Mouse (Mus musculus) testis, adult 2 months (tissue): ENCODE data around the gene Samsn1. TPM values are rescaled to one million over a fixed set of nuclear protein-coding genes. Genes with fewer than 3 reads are reported as not detected.
"Not testable (repeated sequence)": the region's sequence is repeated elsewhere in the genome, so short reads cannot be mapped to it uniquely, and the experiment has no call there.

Experiments
- H3K27ac ChIP-seq: fragments of 200-500 bp; 2 replicates; pipeline ENCODE4 v1.5.1; 2012; ENCODE audit warnings: low read depth, low read length; ENCODE audit not compliant: control insufficient read depth, insufficient read depth
- H3K27me3 ChIP-seq: fragments of 200-500 bp; 2 replicates; pipeline ENCODE4 v1.6.1; 2012; ENCODE audit warnings: mild to moderate bottlenecking, low read length, moderate library complexity; ENCODE audit not compliant: control insufficient read depth, insufficient read depth
- H3K36me3 ChIP-seq: fragments of 200-500 bp; 2 replicates; pipeline ENCODE4 v1.6.1; 2012; ENCODE audit warnings: mild to moderate bottlenecking, low read length; ENCODE audit not compliant: control insufficient read depth, insufficient read depth
- H3K4me1 ChIP-seq: fragments of 200-500 bp; 2 replicates; pipeline ENCODE4 v1.6.1; 2012; ENCODE audit warnings: low read length; ENCODE audit not compliant: control insufficient read depth, insufficient read depth
- H3K4me3 ChIP-seq: fragments of 200-500 bp; 2 replicates; pipeline ENCODE4 v1.5.1; 2012; ENCODE audit warnings: low read depth, mild to moderate bottlenecking, low read length, moderate library complexity, mixed read lengths; ENCODE audit not compliant: control insufficient read depth
- CTCF ChIP-seq: fragments of 200-500 bp; IDR thresholded peaks from 2 replicates; pipeline ENCODE4 v1.5.1; 2012; ENCODE audit warnings: low read depth, mild to moderate bottlenecking, inconsistent platforms, low read length, moderate library complexity; ENCODE audit not compliant: control insufficient read depth, insufficient read depth, insufficient replicate concordance
- POLR2A ChIP-seq: fragments of 200-500 bp; IDR thresholded peaks from 2 replicates; pipeline ENCODE4 v1.6.1; 2012; ENCODE audit warnings: low read depth, mild to moderate bottlenecking, inconsistent platforms, low read length, moderate library complexity; ENCODE audit not compliant: control insufficient read depth
- polyA plus RNA-seq: library from polyadenylated mRNA; depleted of rRNA; stranded (reverse); fragments of >200 nt; gene quantifications from 2 replicates; pipeline ENCODE4 v1.2.3, GENCODE M21; 2012

Gene Samsn1
- polyA plus RNA-seq, 1 experiment: 0.07 TPM

DNA sequence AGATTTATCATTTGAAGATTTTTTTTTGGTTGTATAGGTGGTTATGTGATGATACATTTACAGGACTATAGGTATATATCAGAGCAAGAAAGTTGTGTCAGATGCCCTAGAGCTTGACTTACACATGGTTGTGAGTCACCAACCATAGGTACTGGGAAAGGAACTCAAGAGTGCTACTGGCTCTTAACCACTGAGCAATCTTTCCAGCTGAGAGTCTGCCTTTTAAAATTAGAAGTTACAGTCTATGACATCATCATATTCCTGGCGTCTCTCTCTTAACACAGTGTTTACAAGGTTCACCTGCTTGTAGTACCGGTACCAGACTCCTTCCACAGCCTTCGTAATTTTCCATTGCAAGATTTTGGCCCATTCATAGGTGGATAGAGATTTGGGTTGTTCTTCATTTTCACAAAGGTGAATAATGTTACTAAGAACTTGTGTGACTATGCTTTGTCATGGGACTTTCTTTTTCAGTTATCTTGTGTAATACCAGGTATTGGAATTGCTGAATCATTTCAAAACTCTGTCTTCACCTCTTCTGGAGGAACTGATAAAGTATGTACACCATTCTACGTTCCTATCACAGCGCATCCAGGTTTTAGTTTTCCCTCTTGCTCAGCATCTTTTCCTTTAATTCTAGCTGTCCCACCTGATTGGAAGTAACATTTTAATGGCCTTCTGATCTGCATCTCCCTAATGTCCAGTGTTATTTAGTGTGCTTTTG is 184.2 kb downstream of the Samsn1 start:
- no peaks in the 10 kb centered on the region for H3K36me3 ChIP-seq
- no peaks in the 10 kb centered on the region for H3K27me3 ChIP-seq
- no peak overlapping the region for H3K4me3 ChIP-seq
- no peak overlapping the region for H3K27ac ChIP-seq
- TF ChIP-seq CTCF: no peak
- no peak for TF ChIP-seq POLR2A
- no peaks in the 10 kb centered on the region for H3K4me1 ChIP-seq

DNA sequence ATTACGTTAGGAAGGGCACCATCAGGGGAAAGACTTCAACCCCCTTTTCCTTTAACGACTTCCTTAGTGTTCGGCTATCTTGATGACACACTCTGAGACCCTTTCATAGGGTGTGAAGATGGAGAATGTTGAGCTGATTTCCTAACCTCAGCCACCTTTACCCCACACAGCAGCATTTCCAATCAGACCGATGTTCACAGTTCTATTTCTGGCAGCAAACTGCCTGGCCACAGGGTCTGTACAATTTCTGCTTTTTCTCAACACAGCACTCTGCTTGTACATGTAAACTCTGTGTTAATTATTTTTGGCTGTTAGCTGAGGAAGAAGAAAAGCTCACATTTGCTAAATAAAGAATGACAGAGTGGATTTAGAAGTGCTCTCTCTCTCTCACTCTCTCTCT is 190.7 kb downstream of the Samsn1 start:
- TF ChIP-seq POLR2A (no peak), CTCF (no peak)
- Histone ChIP-seq H3K36me3 (no peaks in the 10 kb centered on the region), H3K27ac (no peak overlapping the region), H3K4me3 (no peak overlapping the region), H3K4me1 (no peaks in the 10 kb centered on the region), H3K27me3 (no peaks in the 10 kb centered on the region)

DNA sequence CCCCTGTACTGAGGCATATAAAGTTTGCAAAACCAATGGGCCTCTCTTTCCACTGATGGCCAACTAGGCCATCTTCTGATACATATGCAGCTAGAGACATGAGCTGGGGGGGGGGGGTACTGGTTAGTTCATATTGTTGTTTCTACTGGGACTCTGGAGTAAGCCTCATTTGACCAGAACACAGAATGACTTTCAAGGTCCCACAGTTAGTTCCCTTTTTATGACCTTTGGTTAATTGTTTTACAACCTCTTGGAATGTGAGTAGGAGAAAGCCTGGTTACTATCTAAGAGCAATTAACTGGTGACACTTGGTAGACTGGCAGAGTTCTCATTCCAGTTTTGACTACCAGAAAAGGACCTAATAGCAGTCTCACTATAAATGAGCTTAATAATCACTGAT is 195.1 kb downstream of the Samsn1 start:
- H3K27ac ChIP-seq, H3K36me3 ChIP-seq, H3K4me3 ChIP-seq, H3K27me3 ChIP-seq, H3K4me1 ChIP-seq: not testable (repeated sequence)

DNA sequence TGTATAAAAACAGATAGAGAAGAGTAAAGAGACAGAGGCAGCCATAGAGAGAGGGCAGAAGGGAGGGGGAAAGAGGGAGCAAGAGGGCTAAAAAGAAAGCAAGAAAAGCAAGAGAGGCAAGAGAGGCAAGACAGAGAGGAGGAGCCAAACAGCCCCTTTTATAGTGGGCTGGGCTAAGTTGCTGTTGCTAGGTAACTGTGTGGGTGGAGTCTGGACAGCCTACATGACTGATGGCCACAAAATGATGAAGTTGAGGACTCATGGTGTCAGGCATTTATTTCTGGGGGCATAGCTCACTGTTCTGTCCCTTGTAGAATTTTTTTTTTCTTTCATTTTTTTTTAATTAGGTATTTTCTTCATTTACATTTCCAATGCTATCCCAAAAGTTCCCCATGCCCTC is 195.6 kb downstream of the Samsn1 start:
- Histone ChIP-seq H3K27me3 (no peaks in the 10 kb centered on the region), H3K4me1 (peaks cover 2% of the 10 kb centered on the region; the same call in 1 of the 2 replicates), H3K36me3 (no peaks in the 10 kb centered on the region), H3K4me3 (no peak overlapping the region), H3K27ac (no peak overlapping the region)
- TF ChIP-seq CTCF (no peak), POLR2A (no peak)

DNA sequence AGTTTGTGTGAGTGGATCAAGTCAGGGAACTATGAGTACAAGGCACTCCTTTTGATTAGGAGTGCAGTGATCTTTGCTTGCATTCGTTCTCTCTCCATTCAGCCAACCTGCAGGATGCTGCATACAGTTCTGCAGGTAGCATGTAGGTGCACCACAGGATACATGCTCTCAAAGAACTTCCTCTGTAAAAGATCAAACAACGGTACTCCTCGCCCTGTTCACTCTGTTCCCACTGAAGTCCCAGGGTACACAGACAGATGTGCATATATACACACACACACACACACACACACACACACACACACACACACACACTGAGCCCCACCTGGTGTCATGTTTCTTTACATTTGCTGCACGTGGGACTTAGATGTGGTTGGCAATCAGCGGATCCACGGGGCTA is 198.9 kb downstream of the Samsn1 start:
- Histone ChIP-seq H3K27ac (no peak overlapping the region), H3K4me1 (peaks cover 2% of the 10 kb centered on the region; the same call in 1 of the 2 replicates), H3K27me3 (no peaks in the 10 kb centered on the region), H3K4me3 (no peak overlapping the region), H3K36me3 (no peaks in the 10 kb centered on the region)
- TF ChIP-seq POLR2A: no peak

DNA sequence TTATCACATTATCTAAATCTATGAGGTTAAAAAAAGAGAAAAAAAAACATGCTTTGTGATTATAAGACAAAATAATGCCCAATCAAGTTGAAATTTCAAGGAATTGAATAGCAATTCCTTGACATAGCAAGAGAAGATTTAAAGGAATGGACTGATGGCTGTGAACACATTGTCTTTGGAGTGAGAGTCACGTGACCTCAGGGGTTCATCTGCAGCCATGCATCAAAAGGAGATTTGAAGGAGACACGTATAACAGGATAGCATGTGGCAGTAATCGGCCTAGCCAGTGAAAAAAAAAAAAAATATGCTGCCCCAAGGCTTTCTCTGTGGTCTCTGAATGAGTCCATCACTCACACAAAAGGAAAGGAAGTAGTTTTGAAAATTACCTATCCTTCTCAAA is 201.1 kb downstream of the Samsn1 start:
- no peaks in the 10 kb centered on the region for H3K27me3 ChIP-seq
- no peak overlapping the region for H3K4me3 ChIP-seq
- H3K4me1 ChIP-seq: peaks cover under 1% of the 10 kb centered on the region; the same call in 1 of the 2 replicates
- TF ChIP-seq POLR2A: no peak
- TF ChIP-seq CTCF: no peak
- no peak overlapping the region for H3K27ac ChIP-seq
- H3K36me3 ChIP-seq: no peaks in the 10 kb centered on the region
